In the genomic region with DNA sequence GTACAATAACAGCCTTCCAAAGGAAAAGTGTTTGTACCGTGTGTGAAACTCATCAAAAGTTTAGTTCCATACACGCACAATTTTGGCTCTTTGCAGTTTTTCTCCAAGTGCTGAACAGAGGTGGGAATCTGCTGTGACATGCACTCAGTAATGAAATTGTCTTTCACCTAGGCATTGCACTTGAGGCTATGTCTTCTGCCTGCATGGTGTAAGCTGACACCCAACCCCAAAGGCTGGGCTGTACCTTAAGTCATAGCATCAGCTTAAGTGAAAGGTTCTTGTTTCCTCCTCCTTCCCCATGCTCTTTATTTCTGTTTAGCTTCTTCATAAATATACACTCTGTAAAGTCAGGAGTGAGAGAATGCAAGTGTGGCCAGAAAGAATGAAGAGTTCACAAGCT, we compare ENCODE assay signal across 28 mouse cellular contexts.
"Had no signal": no experiment of that assay in that cellular context is flagged by ENCODE, and none has a peak within 500 bp of the region (broad histone marks: within the 10 kb centered on the region; RNA-seq: fewer than 3 reads in every experiment).

No protein-coding gene starts in this region.

- H3K27me3 ChIP-seq: heart, embryonic 13.5 days; heart, embryonic 15.5 days; hindbrain, embryonic 12.5 days; intestine, embryonic 15.5 days; liver, embryonic 13.5 days; liver, embryonic 15.5 days had no signal

- H3K9me3 ChIP-seq: heart, embryonic 13.5 days; heart, embryonic 15.5 days; hindbrain, embryonic 12.5 days; intestine, embryonic 15.5 days; liver, embryonic 13.5 days; liver, embryonic 15.5 days had no signal

- ATAC-seq: hindbrain, embryonic 16.5 days; inflammation-experienced regulatory T-cells, adult 6 months; intestine, embryonic 15.5 days; intestine, postnatal 0 days; liver, postnatal 0 days had no signal

- H3K9ac ChIP-seq: heart, embryonic 13.5 days; heart, embryonic 15.5 days; hindbrain, embryonic 12.5 days; hindbrain, embryonic 14.5 days; intestine, embryonic 15.5 days; liver, embryonic 13.5 days; liver, embryonic 15.5 days; liver, postnatal 0 days had no signal

- DNase-seq: gastrocnemius, postnatal 14 days; gastrocnemius, postnatal 36 days; heart, adult 11 months; heart, adult 2 months; heart, postnatal 14 days; heart, postnatal 36 days; kidney, adult 18-20 months; kidney, adult 8-10 months; kidney, postnatal 10 days; kidney, postnatal 25 days; kidney, postnatal 4 days; layer of hippocampus, postnatal 36 days; left cerebral cortex, postnatal 4 days; liver; liver, embryonic 13.5 days; liver, postnatal 0 days had no signal

- H3K27ac ChIP-seq: heart, adult 2 months; heart, embryonic 13.5 days; heart, embryonic 15.5 days; hindbrain, embryonic 12.5 days; hindbrain, embryonic 14.5 days; intestine, embryonic 15.5 days; layer of hippocampus, adult 2 months; liver, embryonic 13.5 days; liver, embryonic 15.5 days had no signal

- H3K4me3 ChIP-seq: heart, adult 2 months; heart, embryonic 13.5 days; heart, embryonic 15.5 days; hindbrain, embryonic 12.5 days; intestine, embryonic 15.5 days; layer of hippocampus, adult 2 months; liver, embryonic 13.5 days; liver, embryonic 15.5 days had no signal

- H3K36me3 ChIP-seq: heart, embryonic 13.5 days; heart, embryonic 15.5 days; hindbrain, embryonic 12.5 days; intestine, embryonic 15.5 days; liver, embryonic 13.5 days; liver, embryonic 15.5 days had no signal

- H3K4me2 ChIP-seq: heart, embryonic 11.5 days; heart, embryonic 13.5 days; heart, embryonic 15.5 days; hindbrain, embryonic 12.5 days; hindbrain, embryonic 14.5 days; intestine, embryonic 15.5 days; liver, embryonic 11.5 days; liver, embryonic 13.5 days; liver, embryonic 15.5 days had no signal

- H3K4me1 ChIP-seq: heart, embryonic 15.5 days; intestine, embryonic 15.5 days; liver, embryonic 13.5 days; liver, embryonic 15.5 days had no signal
